Mouse (Mus musculus): ENCODE results near the gene Gm20388. TPM values are rescaled to one million over a fixed set of nuclear protein-coding genes. Genes with fewer than 3 reads are reported as not detected.

The Gm20388 gene
- total RNA-seq, 1 experiment from 2014 or later, result 3.6 TPM

- no peak for DNase-seq
Observed at GRCm38 (mm10) chr8:122538310-122539076, 2627.9 kb downstream of the Gm20388 start.

- no peak for DNase-seq
Observed at GRCm38 (mm10) chr8:122544138-122544537, 2633.5 kb downstream of the Gm20388 start.

- DNase-seq, result no peak
Observed at GRCm38 (mm10) chr8:122546066-122546755, 2635.6 kb downstream of the Gm20388 start.

GRCm38 (mm10) chr8:122546811-122547453, 2636.3 kb downstream of the Gm20388 start:
- DNase-seq, result peak; percentile 55

GRCm38 (mm10) chr8:122547815-122548214, 2637.2 kb downstream of the Gm20388 start:
- no peak for DNase-seq

GRCm38 (mm10) chr8:122548331-122548730, 2637.7 kb downstream of the Gm20388 start:
- no peak for DNase-seq

GRCm38 (mm10) chr8:122548891-122549439, 2638.3 kb downstream of the Gm20388 start:
- no peak for DNase-seq

- DNase-seq, result peak; percentile 64
Observed at GRCm38 (mm10) chr8:122550234-122550994, 2639.8 kb downstream of the Gm20388 start.

GRCm38 (mm10) chr8:122550995-122551264, 2640.3 kb downstream of the Gm20388 start:
- DNase-seq, result no peak

GRCm38 (mm10) chr8:122551265-122552051, 2640.8 kb downstream of the Gm20388 start, which contains the start of gene Piezo1:
Gene Piezo1 (minus strand): TSS chr8:122551329.
- DNase-seq, result peak; percentile 92

- DNase-seq, result no peak
Observed at GRCm38 (mm10) chr8:122554786-122555185, 2644.1 kb downstream of the Gm20388 start.

- peak; percentile 54 for DNase-seq
Observed at GRCm38 (mm10) chr8:122556030-122557009, 2645.7 kb downstream of the Gm20388 start.

GRCm38 (mm10) chr8:122557248-122558038, 2646.8 kb downstream of the Gm20388 start:
- DNase-seq, result no peak

GRCm38 (mm10) chr8:122558671-122559349, 2648.2 kb downstream of the Gm20388 start:
- no peak for DNase-seq

- DNase-seq, result no peak
Observed at GRCm38 (mm10) chr8:122561199-122561598, 2650.6 kb downstream of the Gm20388 start.

GRCm38 (mm10) chr8:122564363-122565352, 2654.0 kb downstream of the Gm20388 start:
- DNase-seq, result no peak

- peak; percentile 38 for DNase-seq
Observed at GRCm38 (mm10) chr8:122566766-122567165, 2656.1 kb downstream of the Gm20388 start.
